Mouse (Mus musculus) erythroblast, embryonic 14.5 days (primary cell): ENCODE data around the gene Ero1lb.

ENCODE experiments used
- GATA1 ChIP-seq: IDR thresholded peaks from 2 replicates; pipeline ENCODE4 v1.6.1; 2012; ENCODE audit warnings: low read length, inconsistent platforms, mixed read lengths
- TAL1 ChIP-seq: IDR thresholded peaks from 3 replicates; pipeline ENCODE4 v1.6.1; 2012; ENCODE audit warnings: low read length, inconsistent platforms, mixed read lengths

DNA sequence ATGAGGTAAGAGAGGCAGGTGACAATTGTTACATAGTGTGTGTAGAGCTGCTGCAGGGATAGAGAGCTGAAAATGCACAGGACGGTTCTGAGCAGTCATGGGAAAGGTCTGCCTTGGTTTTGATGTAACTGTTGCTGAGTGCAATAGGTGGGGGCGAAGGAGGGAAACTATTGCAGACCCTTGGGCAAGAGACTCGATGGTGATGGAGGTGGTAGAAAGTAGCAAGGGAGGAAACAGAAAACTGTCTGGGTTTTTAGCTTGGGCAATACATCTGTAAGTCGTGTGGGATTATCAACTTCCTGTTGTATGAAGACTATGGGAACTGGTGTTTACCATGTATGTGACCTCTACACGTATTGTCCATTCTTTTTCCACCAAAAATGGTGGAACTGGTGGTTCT lies 12.5 kb downstream of the Ero1lb start:
- TF ChIP-seq GATA1 (no peak), TAL1 (no peak)
